Mouse (Mus musculus): ENCODE data around the gene Tcf3.

DNA sequence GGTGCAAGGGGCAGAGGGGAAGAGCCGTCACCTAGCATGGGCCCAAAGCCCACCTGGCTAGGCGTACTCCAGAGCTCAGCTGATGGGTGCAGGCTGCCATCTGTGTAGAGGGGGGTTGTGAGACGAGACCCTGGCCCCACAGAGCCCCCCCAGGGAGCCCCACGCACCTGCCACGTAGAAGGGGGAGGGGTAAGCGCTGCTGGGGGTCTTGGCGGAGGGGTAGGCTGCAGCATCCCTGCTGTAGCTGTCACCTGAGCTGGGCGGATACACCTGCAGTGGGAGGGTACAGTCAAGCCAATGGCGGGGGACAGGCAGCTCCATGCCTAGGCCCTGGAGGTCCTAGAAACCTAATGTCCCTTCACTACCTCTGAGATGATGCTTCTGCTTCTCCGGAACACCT is 16.1 kb downstream of the Tcf3 start:
- TF ChIP-seq CTCF (IDR thresholded peaks at IDR 0.05; ENCODE audit: borderline replicate concordance, control insufficient read depth, extremely low read depth, insufficient read depth, low read length, poor library complexity): no peak
- TF ChIP-seq POLR2A (IDR thresholded peaks at IDR 0.05; ENCODE audit: control insufficient read depth, extremely low read depth, insufficient read depth, low read length, poor library complexity): no peak

Measured in thymus, adult 2 months (tissue).